1 mouse cellular context compared by ENCODE assay signal in the genomic region with DNA sequence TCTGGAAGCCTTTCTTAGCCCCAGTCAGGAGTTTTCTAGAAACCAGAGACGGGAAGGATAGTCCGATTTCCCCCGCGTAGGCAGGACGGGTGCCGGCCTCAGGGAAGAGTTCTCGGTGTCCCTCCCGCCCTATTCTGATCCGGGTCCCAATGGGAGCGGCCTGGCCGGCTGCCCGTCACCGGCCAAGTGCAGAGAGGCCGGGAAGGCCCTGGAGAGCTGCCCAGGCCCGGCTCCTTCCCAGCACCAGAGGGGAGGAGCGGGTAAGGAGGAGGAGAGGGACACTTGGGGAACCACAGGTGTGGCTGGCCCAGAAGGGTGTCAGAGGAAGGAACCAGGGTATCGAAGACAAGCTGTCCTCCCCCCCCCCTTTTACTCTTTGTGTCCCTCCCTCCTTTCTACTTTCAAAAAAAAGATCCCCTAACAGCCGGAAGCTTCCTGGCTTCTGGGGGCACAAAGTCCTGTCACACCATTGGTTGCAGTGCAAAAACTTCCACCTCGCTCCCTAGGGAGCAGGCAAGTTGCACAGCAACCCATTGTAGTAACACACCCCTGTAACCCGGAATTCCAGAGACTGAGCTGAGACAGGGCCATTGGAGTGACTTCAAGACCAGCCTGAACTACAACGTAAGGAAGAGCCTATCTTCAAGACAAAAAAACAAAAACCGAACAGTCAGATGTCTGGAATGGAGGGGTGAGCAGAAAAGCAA.
TF ChIP-seq lines count a peak whose summit lies in the region.

No protein-coding gene starts in this region.

TF ChIP-seq in CH12.LX, 34 proteins besides CTCF, POLR2A, EP300 and RAD21 (continued from another document):
- TF ChIP-seq ZMIZ1 (IDR thresholded peaks at IDR 0.05; ENCODE audit: low read depth, low read length), result peak; percentile 65
